Mouse (Mus musculus) lung, embryonic 15.5 days (tissue): ENCODE measurements at regions not wholly inside any gene's neighbourhood (a gene's known extent, or its start where the extent isn't known, plus 50 kb on each side); places are given as distances from the start of the nearest gene placed in this dataset.
"Not testable (repeated sequence)": the region's sequence is repeated elsewhere in the genome, so short reads cannot be mapped to it uniquely, and the experiment has no call there.

Source experiments
- ATAC-seq: fragments of 200-750 bp; cut with Nextera tagmentation; 2 replicates; pipeline ENCODE4 v1.8.0; 2017; ENCODE audit warnings: moderate number of reproducible peaks, borderline replicate concordance; ENCODE audit not compliant: low FRiP score, low TSS enrichment; ENCODE audit errors: extremely low read depth
- H3K27ac ChIP-seq: fragments of 300-500 bp; sonication (generic); 2 replicates; pipeline ENCODE4 v1.5.1; 2015; ENCODE audit warnings: moderate library complexity, mild to moderate bottlenecking, inconsistent platforms
- H3K27me3 ChIP-seq: fragments of 300-500 bp; sonication (generic); 2 replicates; pipeline ENCODE4 v1.6.1; 2015; ENCODE audit warnings: inconsistent platforms
- H3K36me3 ChIP-seq: fragments of 300-500 bp; sonication (generic); 2 replicates; pipeline ENCODE4 v1.6.1; 2015; ENCODE audit warnings: inconsistent platforms
- H3K4me1 ChIP-seq: fragments of 300-500 bp; sonication (generic); 2 replicates; pipeline ENCODE4 v1.6.1; 2015; ENCODE audit warnings: inconsistent platforms
- H3K4me2 ChIP-seq: fragments of 300-500 bp; sonication (generic); 2 replicates; pipeline ENCODE4 v1.6.1; 2015; ENCODE audit warnings: inconsistent platforms, mild to moderate bottlenecking, moderate library complexity
- H3K4me3 ChIP-seq: fragments of 300-500 bp; sonication (generic); 2 replicates; pipeline ENCODE4 v1.5.1; 2015; ENCODE audit warnings: mild to moderate bottlenecking, inconsistent platforms
- H3K9ac ChIP-seq: fragments of 300-500 bp; sonication (generic); 2 replicates; pipeline ENCODE4 v1.6.1; 2015; ENCODE audit warnings: inconsistent platforms
- H3K9me3 ChIP-seq: fragments of 300-500 bp; sonication (generic); 2 replicates; pipeline ENCODE4 v1.6.1; 2016; ENCODE audit warnings: inconsistent platforms
- WGBS: fragments of 180-500 bp; shearing (Covaris S2); methylation state at CpG from one replicate; pipeline ENCODE4 v1.1.7; 2015; 5-methylcytosine and 5-hydroxymethylcytosine counted together

- WGBS, result 40% methylated on average over 8 of the region's 8 CpGs
- H3K9ac ChIP-seq, result no peak overlapping the region
- no peaks in the 10 kb centered on the region for H3K9me3 ChIP-seq
- H3K36me3 ChIP-seq, result no peaks in the 10 kb centered on the region
- no peaks in the 10 kb centered on the region; the same call in 1 of the 2 replicates for H3K4me1 ChIP-seq
- no peaks in the 10 kb centered on the region for H3K27me3 ChIP-seq
- ATAC-seq, result peak; percentile 89; the same call in 1 of the 2 replicates
- H3K27ac ChIP-seq, result no peak overlapping the region
- H3K4me2 ChIP-seq, result no peak overlapping the region
- H3K4me3 ChIP-seq, result no peak overlapping the region
Measured at GRCm38 (mm10) chr10:111354607-111355006, 56.1 kb downstream of the Bbs10 start.

- H3K9me3 ChIP-seq, H3K4me3 ChIP-seq, ATAC-seq, H3K27ac ChIP-seq, H3K4me1 ChIP-seq, H3K9ac ChIP-seq, H3K4me2 ChIP-seq, H3K27me3 ChIP-seq, H3K36me3 ChIP-seq: not testable (repeated sequence)
- 83% methylated on average over 1 of the region's 1 CpGs for WGBS
Measured at GRCm38 (mm10) chr10:111358340-111358739, 59.9 kb downstream of the Bbs10 start.

GRCm38 (mm10) chr10:111361749-111362435 is 63.4 kb downstream of the Bbs10 start:
- Histone ChIP-seq H3K4me1 (peaks cover 24% of the 10 kb centered on the region), H3K4me2 (no peak overlapping the region), H3K9ac (no peak overlapping the region), H3K27ac (no peak overlapping the region), H3K27me3 (no peaks in the 10 kb centered on the region), H3K36me3 (no peaks in the 10 kb centered on the region), H3K4me3 (no peak overlapping the region), H3K9me3 (no peaks in the 10 kb centered on the region)
- WGBS, result 86% methylated on average over 18 of the region's 18 CpGs
- no peak for ATAC-seq

- H3K9me3 ChIP-seq, result no peaks in the 10 kb centered on the region
- H3K27me3 ChIP-seq, result no peaks in the 10 kb centered on the region
- H3K4me2 ChIP-seq, result no peak overlapping the region
- no peak overlapping the region for H3K4me3 ChIP-seq
- no peak overlapping the region for H3K9ac ChIP-seq
- WGBS, result 20% methylated on average over 14 of the region's 14 CpGs
- ATAC-seq, result no peak
- peaks cover 26% of the 10 kb centered on the region for H3K4me1 ChIP-seq
- H3K27ac ChIP-seq, result peak overlapping the region; percentile 64
- no peaks in the 10 kb centered on the region for H3K36me3 ChIP-seq
Measured at GRCm38 (mm10) chr10:111363729-111364617, 65.5 kb downstream of the Bbs10 start.

GRCm38 (mm10) chr10:111365011-111365410 is 66.5 kb downstream of the Bbs10 start:
- ATAC-seq, result peak; percentile 85
- WGBS, result 46% methylated on average over 5 of the region's 5 CpGs
- Histone ChIP-seq H3K36me3 (no peaks in the 10 kb centered on the region), H3K4me2 (no peak overlapping the region), H3K27me3 (no peaks in the 10 kb centered on the region), H3K9me3 (no peaks in the 10 kb centered on the region), H3K9ac (no peak overlapping the region), H3K4me1 (peaks cover 26% of the 10 kb centered on the region), H3K27ac (peak overlapping the region; percentile 64), H3K4me3 (no peak overlapping the region)

GRCm38 (mm10) chr10:111369046-111369445 is 70.6 kb downstream of the Bbs10 start:
- H3K36me3 ChIP-seq, H3K9me3 ChIP-seq, H3K27me3 ChIP-seq, H3K4me2 ChIP-seq, H3K4me3 ChIP-seq, H3K27ac ChIP-seq, ATAC-seq, H3K9ac ChIP-seq: not testable (repeated sequence)
- H3K4me1 ChIP-seq, result peaks cover 20% of the 10 kb centered on the region
- WGBS, result 78% methylated on average over 3 of the region's 3 CpGs

- Histone ChIP-seq H3K9ac (no peak overlapping the region), H3K4me1 (no peaks in the 10 kb centered on the region), H3K4me3 (no peak overlapping the region), H3K9me3 (no peaks in the 10 kb centered on the region), H3K27ac (no peak overlapping the region), H3K27me3 (no peaks in the 10 kb centered on the region), H3K36me3 (no peaks in the 10 kb centered on the region), H3K4me2 (no peak overlapping the region)
- ATAC-seq, result peak; percentile 72
- 29% methylated on average over 11 of the region's 11 CpGs for WGBS
Measured at GRCm38 (mm10) chr10:111378047-111378618, 79.7 kb downstream of the Bbs10 start.

- Histone ChIP-seq H3K4me2 (no peak overlapping the region), H3K9me3 (no peaks in the 10 kb centered on the region), H3K9ac (no peak overlapping the region), H3K27ac (no peak overlapping the region), H3K27me3 (no peaks in the 10 kb centered on the region), H3K36me3 (no peaks in the 10 kb centered on the region), H3K4me1 (no peaks in the 10 kb centered on the region), H3K4me3 (no peak overlapping the region)
- 0 out of 2 replicates have a peak, but pooled peaks have one; percentile 16 for ATAC-seq
- 71% methylated on average over 15 of the region's 15 CpGs for WGBS
Measured at GRCm38 (mm10) chr10:111381689-111382088, 83.2 kb downstream of the Bbs10 start.

GRCm38 (mm10) chr10:111382206-111382930 is 83.9 kb downstream of the Bbs10 start:
- Histone ChIP-seq H3K4me3 (no peak overlapping the region), H3K27me3 (no peaks in the 10 kb centered on the region), H3K4me2 (no peak overlapping the region), H3K27ac (no peak overlapping the region), H3K4me1 (no peaks in the 10 kb centered on the region), H3K9me3 (no peaks in the 10 kb centered on the region), H3K36me3 (no peaks in the 10 kb centered on the region), H3K9ac (no peak overlapping the region)
- 47% methylated on average over 4 of the region's 4 CpGs for WGBS
- ATAC-seq, result no peak

- Histone ChIP-seq H3K36me3 (no peaks in the 10 kb centered on the region), H3K27me3 (no peaks in the 10 kb centered on the region), H3K27ac (no peak overlapping the region), H3K9ac (no peak overlapping the region), H3K4me1 (peaks cover 13% of the 10 kb centered on the region), H3K4me2 (no peak overlapping the region), H3K9me3 (no peaks in the 10 kb centered on the region), H3K4me3 (no peak overlapping the region)
- ATAC-seq, result no peak
- WGBS, result 83% methylated on average over 9 of the region's 9 CpGs
Measured at GRCm38 (mm10) chr10:111385561-111385960, 87.1 kb downstream of the Bbs10 start.

- Histone ChIP-seq H3K4me3 (no peak overlapping the region), H3K9ac (no peak overlapping the region), H3K4me2 (no peak overlapping the region), H3K9me3 (no peaks in the 10 kb centered on the region), H3K27me3 (no peaks in the 10 kb centered on the region), H3K36me3 (no peaks in the 10 kb centered on the region), H3K27ac (no peak overlapping the region), H3K4me1 (peaks cover 18% of the 10 kb centered on the region)
- 43% methylated on average over 18 of the region's 18 CpGs for WGBS
- no peak for ATAC-seq
Measured at GRCm38 (mm10) chr10:111387869-111388538, 85.0 kb upstream of the Nap1l1 start.
